Mouse (Mus musculus): ENCODE results near the gene Cyp4x1.
"Not testable (repeated sequence)": the region's sequence is repeated elsewhere in the genome, so short reads cannot be mapped to it uniquely, and the experiment has no call there.

Gene Cyp4x1

DNA sequence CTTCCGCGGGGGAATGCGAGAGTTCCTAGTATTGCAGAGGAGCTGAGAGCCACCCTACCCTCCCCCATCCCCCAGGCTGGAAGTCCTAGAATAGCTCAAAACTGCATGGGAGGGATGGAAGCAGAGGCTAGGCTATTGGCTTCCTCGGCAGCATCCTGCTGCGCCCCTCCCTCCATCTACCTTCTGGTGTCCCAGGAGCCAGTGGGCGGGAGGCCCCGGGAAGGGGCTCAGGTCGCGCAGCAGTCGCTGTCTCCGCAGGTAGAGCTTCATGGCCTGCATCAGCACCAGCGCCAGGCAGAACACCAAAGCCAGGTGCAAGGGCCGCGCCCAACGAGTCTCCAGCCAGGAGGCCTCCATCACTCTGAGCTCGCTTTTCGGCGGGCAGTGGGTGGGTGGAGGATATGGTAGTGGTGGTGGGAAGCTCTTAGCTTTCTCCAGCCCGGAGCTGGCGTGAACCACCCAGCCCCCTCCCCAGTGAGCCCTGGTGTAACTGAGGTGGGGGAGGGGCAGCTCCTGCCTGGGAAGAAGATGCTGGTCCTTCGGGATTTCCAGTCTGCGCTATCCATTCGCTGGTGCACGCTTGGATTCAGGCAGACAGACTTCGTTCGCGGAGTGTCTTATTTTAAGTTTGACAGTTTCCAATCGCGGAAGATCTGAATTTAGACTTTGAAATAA lies at the start of gene Cyp4x1:
Gene Cyp4x1 (minus strand): TSS at position 661 of the 675 bp plus-strand sequence.
- DNase-seq (ENCODE audit: low spot score in 2 of 2) = peak; percentile 76 to 81

GRCm38 (mm10) chr4:115176201-115176600 lies 42.1 kb upstream of the Cyp4x1 start:
- not testable (repeated sequence) for DNase-seq (ENCODE audit: low spot score in 2 of 2)

GRCm38 (mm10) chr4:115174694-115175353 lies 40.7 kb upstream of the Cyp4x1 start:
- DNase-seq (ENCODE audit: low spot score in 2 of 2) = no peak

DNA sequence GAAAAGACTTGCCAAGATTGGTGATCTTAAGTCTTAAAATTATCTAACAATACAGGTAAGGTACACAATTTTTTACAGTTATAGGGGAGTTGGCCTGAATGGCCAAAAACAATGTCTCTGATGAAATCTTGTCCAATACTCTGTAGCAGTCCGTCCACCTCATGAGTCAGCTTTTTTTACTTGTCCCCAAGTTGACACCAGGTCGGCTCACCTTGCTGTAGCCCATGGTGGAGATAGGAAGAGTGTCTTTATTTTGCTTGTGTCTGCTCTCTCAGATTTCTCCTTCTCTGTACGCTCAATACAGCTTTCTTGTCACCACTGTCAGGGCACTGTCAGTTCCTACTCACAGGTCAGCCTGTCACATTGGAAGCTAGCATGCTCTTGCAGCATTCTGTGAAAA lies 24.9 kb upstream of the Cyp4x1 start:
- DNase-seq (ENCODE audit: low spot score in 2 of 2) = not testable (repeated sequence)

GRCm38 (mm10) chr4:115154723-115155122 lies 20.6 kb upstream of the Cyp4x1 start:
- no peak for DNase-seq (ENCODE audit: low spot score in 2 of 2)

DNA sequence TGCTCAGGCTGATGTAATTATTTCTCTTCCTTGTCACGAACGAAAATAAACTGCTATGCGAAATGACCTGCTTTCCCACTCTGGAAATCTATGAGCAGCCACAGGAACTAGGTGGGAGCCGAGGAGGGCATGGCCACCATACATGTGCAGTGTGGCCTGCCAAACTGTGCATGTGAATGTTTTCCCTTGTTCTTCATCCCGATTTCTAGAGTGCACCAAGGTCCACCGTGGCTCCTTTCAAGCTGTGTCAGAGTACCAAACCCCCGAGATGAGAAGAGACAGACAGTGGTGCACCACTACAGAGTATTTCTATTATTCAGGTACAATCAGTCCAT lies 182 bp upstream of the Cyp4x1 start:
- DNase-seq (ENCODE audit: low spot score in 2 of 2) = peak; percentile 12 to 16

- peak in 1 of 2 experiments; percentile 12 for DNase-seq (ENCODE audit: low spot score in 2 of 2)
Observed at GRCm38 (mm10) chr4:115133085-115133484, 996 bp downstream of the Cyp4x1 start.

GRCm38 (mm10) chr4:115124713-115125112 lies 9.4 kb downstream of the Cyp4x1 start:
- no peak for DNase-seq (ENCODE audit: low spot score in 2 of 2)

DNA sequence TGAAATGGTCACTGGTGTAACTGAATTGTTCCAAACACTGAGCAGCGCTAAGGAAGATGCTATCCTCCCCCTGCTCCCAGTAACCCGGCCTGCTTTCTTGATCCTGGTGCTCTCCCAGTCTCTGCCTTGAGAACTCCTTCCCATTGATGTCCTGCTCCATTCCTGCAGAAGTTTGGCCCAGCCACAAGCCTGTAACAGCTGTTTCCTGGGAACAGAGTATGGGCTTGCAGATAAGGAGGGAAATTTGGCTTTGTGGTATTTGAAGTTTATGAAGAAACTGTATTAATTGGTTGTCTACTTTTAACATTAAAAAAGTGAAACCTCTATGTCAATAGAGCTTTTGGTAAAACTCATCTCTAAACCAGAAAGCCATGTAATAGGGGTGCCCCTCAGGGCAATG lies 10.6 kb downstream of the Cyp4x1 start:
- no peak for DNase-seq (ENCODE audit: low spot score in 2 of 2)

DNA sequence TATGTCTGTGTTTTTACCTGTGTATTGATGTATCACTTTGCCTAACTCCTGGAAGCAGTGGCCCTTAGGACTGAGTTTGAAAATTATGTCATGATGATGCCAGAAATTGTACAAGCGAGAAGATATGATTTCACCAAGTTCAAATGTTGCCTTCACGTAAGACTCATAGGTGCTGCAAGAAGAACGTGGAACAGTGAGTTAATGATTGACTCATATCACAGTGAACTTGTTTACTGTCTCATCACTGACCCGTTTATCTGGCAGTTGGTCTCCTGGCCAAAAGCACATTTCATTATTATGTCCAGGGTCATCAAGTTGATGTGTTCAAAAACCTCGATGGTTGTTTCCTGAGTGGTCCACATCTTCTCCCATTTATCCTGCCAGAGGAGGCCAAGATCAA lies 12.5 kb downstream of the Cyp4x1 start:
- no peak for DNase-seq (ENCODE audit: low spot score in 2 of 2)

DNA sequence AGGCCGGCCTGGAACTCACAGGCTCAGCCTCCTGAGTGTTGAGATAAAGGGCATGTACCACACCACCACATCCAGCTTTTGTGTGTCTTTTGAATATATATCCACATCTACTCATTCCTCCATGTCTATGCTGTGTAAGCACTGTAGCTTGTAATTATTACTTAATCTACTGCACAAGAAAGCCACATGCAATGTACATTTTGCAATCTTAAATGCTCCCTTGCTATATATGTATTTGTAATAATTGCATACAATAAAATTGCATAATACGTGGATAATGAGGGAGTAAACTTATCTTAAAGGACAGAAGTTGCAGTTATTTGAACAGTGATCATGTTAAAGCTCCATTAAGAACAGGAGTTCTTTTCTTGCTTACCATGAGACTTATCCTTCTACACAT lies 12.9 kb downstream of the Cyp4x1 start:
- no peak for DNase-seq (ENCODE audit: low spot score in 2 of 2)

DNA sequence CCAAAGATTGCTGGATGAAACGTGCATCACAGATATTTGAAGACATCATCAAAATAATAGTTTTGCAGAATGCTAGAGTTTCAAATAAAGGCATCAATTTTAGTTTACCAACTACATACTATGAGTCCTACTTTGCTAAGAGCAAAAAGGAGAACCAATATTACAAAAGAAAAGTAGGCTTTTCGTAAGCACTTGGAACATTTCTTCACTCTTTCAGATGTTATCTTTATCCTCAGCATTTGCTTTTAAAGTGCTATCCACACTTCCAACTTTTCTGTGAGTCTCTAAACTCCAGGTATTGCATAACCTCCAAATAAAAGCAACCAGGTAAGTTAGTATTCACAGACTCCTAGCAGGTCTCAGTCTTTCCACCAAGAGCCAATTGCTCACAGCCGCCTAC lies 14.4 kb downstream of the Cyp4x1 start:
- no peak for DNase-seq (ENCODE audit: low spot score in 2 of 2)

DNA sequence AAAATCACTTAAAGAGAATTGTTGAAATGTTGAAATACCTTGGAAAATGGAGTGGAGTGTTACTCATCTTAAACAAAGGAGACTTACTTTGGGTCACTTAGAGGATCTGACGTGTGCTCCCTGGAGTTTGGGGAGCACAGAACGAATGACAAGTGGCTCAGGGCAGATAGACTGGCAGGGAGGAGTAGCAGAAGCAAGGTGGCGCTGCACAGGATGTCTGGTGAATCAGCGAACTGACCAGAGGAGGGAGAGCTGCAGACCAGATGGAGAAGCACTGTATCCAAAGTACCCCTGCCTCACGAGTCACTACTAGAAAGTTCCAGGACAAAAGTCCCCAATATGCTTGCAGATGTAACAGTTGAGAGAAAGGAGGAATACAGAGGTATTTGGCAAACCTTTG lies 20.8 kb downstream of the Cyp4x1 start:
- no peak for DNase-seq (ENCODE audit: low spot score in 2 of 2)

- no peak for DNase-seq (ENCODE audit: low spot score in 2 of 2)
Observed at GRCm38 (mm10) chr4:115111167-115111566, 22.9 kb downstream of the Cyp4x1 start.

DNA sequence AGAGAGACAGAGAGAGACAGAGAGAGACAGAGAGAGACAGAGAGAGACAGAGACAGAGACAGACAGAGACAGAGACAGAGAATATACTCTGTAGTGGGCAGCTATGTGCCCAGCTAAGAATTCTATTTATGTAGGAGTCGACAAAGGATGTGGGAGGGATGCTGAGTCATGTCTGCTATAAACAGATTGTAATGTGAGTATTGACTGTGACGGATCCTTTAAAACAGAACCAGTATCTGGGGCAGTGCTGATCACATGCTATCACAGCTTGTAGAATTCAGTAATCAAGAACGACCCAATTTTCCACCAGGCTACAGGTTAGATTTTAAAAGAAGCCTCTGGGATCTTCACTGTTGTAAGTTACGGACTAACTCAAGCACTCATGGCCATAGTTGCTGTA lies 30.6 kb downstream of the Cyp4x1 start:
- no peak for DNase-seq (ENCODE audit: low spot score in 2 of 2)

- peak; percentile 54 to 70 for DNase-seq (ENCODE audit: low spot score in 2 of 2)
Observed at GRCm38 (mm10) chr4:115101682-115102081, 32.4 kb downstream of the Cyp4x1 start.

GRCm38 (mm10) chr4:115097146-115097496 lies 37.0 kb downstream of the Cyp4x1 start:
- DNase-seq (ENCODE audit: low spot score in 2 of 2) = no peak

GRCm38 (mm10) chr4:115096435-115097145 lies 37.5 kb downstream of the Cyp4x1 start:
- no peak for DNase-seq (ENCODE audit: low spot score in 2 of 2)

- DNase-seq (ENCODE audit: low spot score in 2 of 2) = no peak
Observed at GRCm38 (mm10) chr4:115095671-115096434, 38.2 kb downstream of the Cyp4x1 start.

- DNase-seq (ENCODE audit: low spot score in 2 of 2) = no peak
Observed at GRCm38 (mm10) chr4:115094056-115094455, 40.0 kb downstream of the Cyp4x1 start.

GRCm38 (mm10) chr4:115093331-115093864 lies 40.7 kb downstream of the Cyp4x1 start:
- DNase-seq (ENCODE audit: low spot score in 2 of 2) = no peak

DNA sequence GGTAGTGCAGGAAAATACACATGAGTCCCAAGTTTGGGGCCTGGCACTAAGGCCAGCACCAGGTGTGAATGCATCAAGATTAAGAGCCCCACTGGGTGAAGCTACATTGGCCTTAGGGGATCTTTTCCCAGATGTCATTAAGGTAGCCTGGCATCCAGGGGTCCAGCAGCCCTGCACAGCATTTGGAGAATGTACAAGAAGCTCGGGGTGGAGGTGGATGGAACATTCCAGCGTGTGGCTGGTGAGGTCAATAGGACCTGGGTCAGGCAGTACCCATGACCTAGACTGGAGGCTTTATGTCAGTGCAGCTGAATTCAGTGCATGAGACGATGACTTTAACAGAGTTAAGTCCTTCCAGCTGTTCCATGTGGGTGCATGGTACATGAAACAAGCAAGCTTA lies 42.3 kb downstream of the Cyp4x1 start:
- no peak for DNase-seq (ENCODE audit: low spot score in 2 of 2)
